Mouse (Mus musculus) lung, adult 2 months (tissue): ENCODE data around the gene Als2.

Source experiments
- CTCF ChIP-seq: fragments of 200-500 bp; IDR thresholded peaks from 2 replicates; pipeline ENCODE4 v1.5.1; 2011; ENCODE audit warnings: mild to moderate bottlenecking, low read length, control low read depth; ENCODE audit not compliant: insufficient read depth
- POLR2A ChIP-seq: fragments of 200-500 bp; IDR thresholded peaks from 2 replicates; pipeline ENCODE4 v1.6.1; 2011; ENCODE audit warnings: low read depth, mild to moderate bottlenecking, control low read depth, low read length, borderline replicate concordance; ENCODE audit errors: extremely low read depth

- TF ChIP-seq POLR2A = no peak
- no peak for TF ChIP-seq CTCF
Measured at GRCm38 (mm10) chr1:59125558-59125957, 111.5 kb downstream of the Als2 start.
